Mouse (Mus musculus): ENCODE results near the gene Sun2. TPM values are rescaled to one million over a fixed set of nuclear protein-coding genes. Genes with fewer than 3 reads are reported as not detected.

Gene Sun2
- total and polyA plus RNA-seq, 3 experiments = 18.6 to 26.5 (median 22.3) TPM

DNA sequence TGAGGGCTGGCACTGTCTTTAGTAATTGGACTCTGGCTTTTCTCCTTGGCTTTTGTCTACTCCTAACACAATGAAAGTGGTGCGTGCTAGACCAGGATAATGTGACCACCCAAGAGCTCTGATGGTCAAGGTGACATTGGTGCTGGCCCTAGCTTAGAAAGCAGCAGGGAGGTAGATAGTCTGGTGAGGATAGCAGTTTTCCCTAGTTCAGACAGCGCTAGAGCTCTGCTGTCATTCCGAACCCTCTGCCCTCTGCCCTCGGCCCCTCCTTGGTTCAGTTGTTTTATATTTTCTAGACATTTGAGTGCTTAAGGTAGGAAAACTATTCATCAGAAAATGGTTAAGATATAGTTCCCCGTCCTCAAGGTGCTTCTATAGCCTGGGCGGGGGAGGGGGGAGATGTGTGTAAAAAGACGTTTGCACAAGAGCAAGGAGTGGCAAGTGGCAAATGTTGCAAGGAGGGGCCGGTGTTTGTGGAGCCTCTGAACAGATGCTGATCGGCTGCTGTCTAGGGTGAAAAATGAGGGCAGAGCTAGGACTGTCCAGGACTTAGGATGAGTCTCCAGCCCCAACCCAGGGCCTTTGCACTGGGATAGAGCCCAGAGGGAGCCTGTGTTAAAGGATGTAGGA is 44.7 kb downstream of the Sun2 start:
- Histone ChIP-seq H3K4me2 (ENCODE audit: insufficient read depth, low read depth, poor library complexity, severe bottlenecking) (no peak overlapping the region), H3K79me2 (replicated peaks; ENCODE audit: control insufficient read depth, extremely low read depth, insufficient read depth, poor library complexity, severe bottlenecking) (peaks cover 12% of the 10 kb centered on the region), H3K9ac (ENCODE audit: insufficient read depth, low read depth) (no peak overlapping the region), H3K27ac (ENCODE audit: insufficient read depth, low read depth) (no peak overlapping the region), H3K4me3 (replicated peaks in 1 of 3; ENCODE audit: low read depth in 2 of 3, low read length in 2 of 3, poor library complexity in 1 of 3) (no peak overlapping the region), H3K4me1 (ENCODE audit: control insufficient read depth in 1 of 2, insufficient read depth in 2 of 2) (peaks cover 5 to 19% of the 10 kb centered on the region in 2 experiments), H3K36me3 (replicated peaks in 1 of 2; ENCODE audit: control insufficient read depth in 1 of 2, insufficient read depth in 1 of 2, low read length in 1 of 2) (peaks cover 15 to 54% of the 10 kb centered on the region in 2 experiments), H3K9me3 (replicated peaks; ENCODE audit: low read length) (no peaks in the 10 kb centered on the region), H3K27me3 (replicated peaks) (no peaks in the 10 kb centered on the region)
- dilution Hi-C loops (cut with MboI; ENCODE audit: extremely low pct_ligation_motif_present, extremely low pct_unique_long_range_greater_than_20kb, low sequenced_read_pairs) (no loop called here), in situ Hi-C loops (cut with MboI; ENCODE audit: low pct_ligation_motif_present, low pct_unique_long_range_greater_than_20kb, low sequenced_read_pairs) (no loop called here)
- no peak for DNase-seq (ENCODE audit: extremely low read depth)
- TF ChIP-seq POLR2A (IDR thresholded peaks at IDR 0.05; ENCODE audit: low read depth, low read length) = no peak
- no peak for TF ChIP-seq MXI1 (IDR thresholded peaks at IDR 0.05; ENCODE audit: low read depth, low read length)

DNA sequence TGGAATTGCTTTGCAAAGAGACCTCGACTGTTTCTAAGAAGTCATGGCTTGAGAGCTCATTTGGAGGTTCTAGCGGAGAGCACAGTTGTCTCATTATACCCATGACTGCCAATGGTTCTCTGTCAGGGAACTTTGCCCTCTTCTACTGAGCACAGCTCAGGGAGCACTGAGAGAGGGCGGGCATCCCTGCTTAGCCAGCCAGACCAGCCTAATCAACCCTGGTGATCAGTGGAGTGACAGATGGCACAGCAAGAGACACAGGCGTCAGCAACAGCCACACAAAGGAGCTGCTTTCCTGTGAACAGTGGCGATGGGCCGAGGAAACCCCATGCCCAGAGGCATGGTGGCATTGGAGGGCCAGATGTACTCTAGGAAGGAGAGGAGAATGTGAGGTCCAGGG is 45.3 kb downstream of the Sun2 start:
- H3K4me3 ChIP-seq (replicated peaks in 1 of 3; ENCODE audit: low read depth in 2 of 3, low read length in 2 of 3, poor library complexity in 1 of 3) = no peak overlapping the region
- dilution Hi-C loops (cut with MboI; ENCODE audit: extremely low pct_ligation_motif_present, extremely low pct_unique_long_range_greater_than_20kb, low sequenced_read_pairs) (no loop called here), in situ Hi-C loops (cut with MboI; ENCODE audit: low pct_ligation_motif_present, low pct_unique_long_range_greater_than_20kb, low sequenced_read_pairs) (no loop called here)
- H3K4me2 ChIP-seq (ENCODE audit: insufficient read depth, low read depth, poor library complexity, severe bottlenecking) = no peak overlapping the region
- no peaks in the 10 kb centered on the region for H3K9me3 ChIP-seq (replicated peaks; ENCODE audit: low read length)
- H3K27ac ChIP-seq (ENCODE audit: insufficient read depth, low read depth) = no peak overlapping the region
- H3K9ac ChIP-seq (ENCODE audit: insufficient read depth, low read depth) = no peak overlapping the region
- H3K36me3 ChIP-seq (replicated peaks in 1 of 2; ENCODE audit: control insufficient read depth in 1 of 2, insufficient read depth in 1 of 2, low read length in 1 of 2) = peaks cover 15 to 54% of the 10 kb centered on the region in 2 experiments
- no peak for DNase-seq (ENCODE audit: extremely low read depth)
- H3K4me1 ChIP-seq (ENCODE audit: control insufficient read depth in 1 of 2, insufficient read depth in 2 of 2) = peaks cover 5 to 25% of the 10 kb centered on the region in 2 experiments
- no peak for TF ChIP-seq EP300 (IDR thresholded peaks at IDR 0.05; ENCODE audit: low read length)
- TF ChIP-seq MAX (IDR thresholded peaks at IDR 0.05; ENCODE audit: low read length) = no peak
- no peaks in the 10 kb centered on the region for H3K27me3 ChIP-seq (replicated peaks)
- peaks cover 18% of the 10 kb centered on the region for H3K79me2 ChIP-seq (replicated peaks; ENCODE audit: control insufficient read depth, extremely low read depth, insufficient read depth, poor library complexity, severe bottlenecking)

DNA sequence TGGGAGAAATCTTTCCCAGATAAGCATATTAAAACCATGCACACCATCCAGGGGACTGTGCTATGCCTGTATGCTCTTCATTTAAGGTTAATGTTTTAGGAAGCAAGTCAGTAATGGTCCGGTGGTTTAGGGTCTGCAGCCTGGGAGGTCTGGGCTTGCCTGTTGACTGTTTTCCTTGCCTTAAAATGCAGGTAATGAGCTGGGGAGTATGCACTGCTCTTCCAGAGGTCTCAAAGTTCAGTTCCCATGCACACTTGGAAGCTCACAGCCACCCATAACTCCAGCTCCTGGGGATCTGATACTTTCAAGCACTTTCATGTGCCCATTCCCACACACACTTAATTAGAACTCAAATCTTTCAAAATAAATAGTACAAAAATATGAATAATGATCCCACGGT is 45.8 kb downstream of the Sun2 start:
- no peak overlapping the region for H3K4me3 ChIP-seq (replicated peaks in 1 of 3; ENCODE audit: low read depth in 2 of 3, low read length in 2 of 3, poor library complexity in 1 of 3)
- peaks cover 15 to 54% of the 10 kb centered on the region in 2 experiments for H3K36me3 ChIP-seq (replicated peaks in 1 of 2; ENCODE audit: control insufficient read depth in 1 of 2, insufficient read depth in 1 of 2, low read length in 1 of 2)
- in situ Hi-C loops (cut with MboI; ENCODE audit: low pct_ligation_motif_present, low pct_unique_long_range_greater_than_20kb, low sequenced_read_pairs) (no loop called here), dilution Hi-C loops (cut with MboI; ENCODE audit: extremely low pct_ligation_motif_present, extremely low pct_unique_long_range_greater_than_20kb, low sequenced_read_pairs) (no loop called here)
- no peaks in the 10 kb centered on the region for H3K9me3 ChIP-seq (replicated peaks; ENCODE audit: low read length)
- no peak overlapping the region for H3K4me2 ChIP-seq (ENCODE audit: insufficient read depth, low read depth, poor library complexity, severe bottlenecking)
- H3K27ac ChIP-seq (ENCODE audit: insufficient read depth, low read depth) = no peak overlapping the region
- H3K4me1 ChIP-seq (ENCODE audit: control insufficient read depth in 1 of 2, insufficient read depth in 2 of 2) = peaks cover 5 to 30% of the 10 kb centered on the region in 2 experiments
- no peaks in the 10 kb centered on the region for H3K27me3 ChIP-seq (replicated peaks)
- no peak for DNase-seq (ENCODE audit: extremely low read depth)
- TF ChIP-seq KAT2A (IDR thresholded peaks at IDR 0.05; ENCODE audit: insufficient replicate concordance, low read length) = no peak
- no peak for TF ChIP-seq CTCF (conservative IDR thresholded peaks at IDR 0.05 in 1 of 2, IDR thresholded peaks at IDR 0.05 in 1 of 2; ENCODE audit: low read depth in 2 of 2, low read length in 2 of 2)
- TF ChIP-seq JUND (conservative IDR thresholded peaks at IDR 0.05; ENCODE audit: low read depth, low read length) = no peak
- no peak for TF ChIP-seq TCF12 (IDR thresholded peaks at IDR 0.05; ENCODE audit: low read depth, low read length)
- TF ChIP-seq MAFK (IDR thresholded peaks at IDR 0.05; ENCODE audit: insufficient replicate concordance, low read length) = no peak
- TF ChIP-seq ELF1 (IDR thresholded peaks at IDR 0.05; ENCODE audit: low read depth, low read length) = no peak
- no peak for TF ChIP-seq E2F4 (IDR thresholded peaks at IDR 0.05; ENCODE audit: insufficient replicate concordance, low read depth, low read length)
- no peak for TF ChIP-seq GABPA (IDR thresholded peaks at IDR 0.05; ENCODE audit: insufficient replicate concordance, low read depth, low read length)
- TF ChIP-seq ZC3H11A (IDR thresholded peaks at IDR 0.05; ENCODE audit: low read depth, low read length) = no peak
- TF ChIP-seq BHLHE40 (IDR thresholded peaks at IDR 0.05; ENCODE audit: low read depth, low read length) = no peak
- TF ChIP-seq MEF2A (IDR thresholded peaks at IDR 0.05; ENCODE audit: borderline replicate concordance, low read depth, low read length) = no peak
- TF ChIP-seq POLR2AphosphoS2 (IDR thresholded peaks at IDR 0.05; ENCODE audit: low read depth, low read length) = no peak
- TF ChIP-seq ZMIZ1 (IDR thresholded peaks at IDR 0.05; ENCODE audit: low read depth, low read length) = no peak
- no peak for TF ChIP-seq IRF4 (IDR thresholded peaks at IDR 0.05; ENCODE audit: low read depth, low read length)
- no peak for TF ChIP-seq NELFE (IDR thresholded peaks at IDR 0.05; ENCODE audit: low read depth, low read length)
- no peak for TF ChIP-seq SMC3 (IDR thresholded peaks at IDR 0.05; ENCODE audit: low read depth, low read length)
- TF ChIP-seq JUN (IDR thresholded peaks at IDR 0.05; ENCODE audit: insufficient read depth, low read depth, low read length) = no peak
- no peak for TF ChIP-seq RCOR1 (conservative IDR thresholded peaks at IDR 0.05; ENCODE audit: low read depth, low read length)
- TF ChIP-seq MAX (IDR thresholded peaks at IDR 0.05; ENCODE audit: low read length) = no peak
- H3K9ac ChIP-seq (ENCODE audit: insufficient read depth, low read depth) = no peak overlapping the region
- H3K79me2 ChIP-seq (replicated peaks; ENCODE audit: control insufficient read depth, extremely low read depth, insufficient read depth, poor library complexity, severe bottlenecking) = peaks cover 23% of the 10 kb centered on the region

All from CH12.LX (cell line).